Mouse (Mus musculus): ENCODE results near the gene Pla2g12b. TPM values are rescaled to one million over a fixed set of nuclear protein-coding genes. Genes with fewer than 3 reads are reported as not detected.
"Not testable (repeated sequence)": the region's sequence is repeated elsewhere in the genome, so short reads cannot be mapped to it uniquely, and the experiment has no call there.

Pla2g12b gene
- polyA plus RNA-seq, 1 experiment: 0.19 TPM

DNA sequence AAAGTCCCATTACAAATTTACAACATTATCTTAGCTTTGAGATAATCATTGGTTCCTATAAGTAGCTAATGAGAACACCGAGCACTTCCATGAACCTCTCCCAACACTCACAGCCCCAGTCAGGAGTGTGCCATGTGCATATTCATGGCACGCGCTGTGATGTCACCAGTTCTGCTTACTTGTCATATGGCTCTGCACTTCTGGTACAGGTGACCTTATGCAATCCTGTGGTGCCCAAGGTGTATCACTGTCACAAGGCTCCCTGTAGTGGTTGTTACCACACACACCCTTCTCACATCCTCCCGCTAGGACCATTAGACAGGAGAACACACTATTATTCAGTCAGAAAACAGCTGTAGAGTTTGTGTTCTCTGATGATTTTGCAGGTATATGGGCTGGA, 36.7 kb upstream of the Pla2g12b start:
- Histone ChIP-seq H3K27me3 (ENCODE audit: control insufficient read depth, insufficient read depth, low read length) (no peaks in the 10 kb centered on the region), H3K4me3 (ENCODE audit: control insufficient read depth, low read depth, low read length) (no peak overlapping the region), H3K36me3 (ENCODE audit: control insufficient read depth, insufficient read depth, low read length) (no peaks in the 10 kb centered on the region), H3K4me1 (ENCODE audit: control insufficient read depth, insufficient read depth, low read length) (no peaks in the 10 kb centered on the region), H3K27ac (ENCODE audit: control insufficient read depth, insufficient read depth, low read depth, low read length) (no peak overlapping the region)
- TF ChIP-seq POLR2A (IDR thresholded peaks at IDR 0.05; ENCODE audit: control insufficient read depth, low read depth, low read length) (no peak), CTCF (IDR thresholded peaks at IDR 0.05; ENCODE audit: control insufficient read depth, insufficient read depth, insufficient replicate concordance, low read depth, low read length) (no peak)

DNA sequence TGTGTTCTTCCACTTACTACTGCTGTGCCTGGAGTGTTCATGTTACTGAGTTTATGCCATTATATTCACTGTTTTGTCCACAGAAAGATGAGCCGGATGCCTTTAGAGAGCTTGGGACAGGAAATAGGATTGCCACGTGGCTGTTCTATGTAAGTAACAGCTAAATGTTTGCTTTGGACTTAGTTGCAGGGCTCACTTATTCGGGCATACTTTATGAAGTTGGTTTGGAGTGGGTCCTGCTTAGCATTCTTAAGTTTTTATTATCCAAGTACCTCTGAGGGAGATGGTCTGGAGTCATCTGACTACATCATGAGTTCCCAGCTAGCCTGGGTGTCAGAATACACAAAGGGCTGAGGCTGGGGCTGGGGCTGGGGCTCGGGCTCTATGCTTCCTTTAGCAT, 36.3 kb upstream of the Pla2g12b start:
- no peak for TF ChIP-seq CTCF (IDR thresholded peaks at IDR 0.05; ENCODE audit: control insufficient read depth, insufficient read depth, insufficient replicate concordance, low read depth, low read length)
- TF ChIP-seq POLR2A (IDR thresholded peaks at IDR 0.05; ENCODE audit: control insufficient read depth, low read depth, low read length): no peak
- no peak overlapping the region for H3K4me3 ChIP-seq (ENCODE audit: control insufficient read depth, low read depth, low read length)
- no peaks in the 10 kb centered on the region for H3K36me3 ChIP-seq (ENCODE audit: control insufficient read depth, insufficient read depth, low read length)
- no peaks in the 10 kb centered on the region for H3K4me1 ChIP-seq (ENCODE audit: control insufficient read depth, insufficient read depth, low read length)
- no peaks in the 10 kb centered on the region for H3K27me3 ChIP-seq (ENCODE audit: control insufficient read depth, insufficient read depth, low read length)
- no peak overlapping the region for H3K27ac ChIP-seq (ENCODE audit: control insufficient read depth, insufficient read depth, low read depth, low read length)

DNA sequence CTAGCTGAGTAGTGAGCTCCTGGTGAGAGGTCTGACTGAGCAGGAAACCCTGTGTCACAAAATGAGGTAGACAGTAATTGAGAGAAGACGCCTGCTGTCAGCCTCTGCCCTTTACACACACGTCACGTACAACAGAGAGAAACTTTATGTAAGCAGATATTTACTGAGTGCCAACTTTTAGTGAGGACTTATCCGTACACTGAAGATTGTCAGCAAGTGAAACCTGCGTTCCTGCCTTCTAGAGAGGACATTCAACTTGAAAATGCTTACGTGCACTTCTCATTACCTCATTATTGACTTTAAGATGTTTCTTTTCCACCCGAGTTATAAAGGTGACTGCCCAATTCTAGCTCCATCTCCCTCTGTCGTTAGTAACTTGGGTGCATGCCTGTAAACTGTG, 34.7 kb upstream of the Pla2g12b start:
- TF ChIP-seq CTCF (IDR thresholded peaks at IDR 0.05; ENCODE audit: control insufficient read depth, insufficient read depth, insufficient replicate concordance, low read depth, low read length) (no peak), POLR2A (IDR thresholded peaks at IDR 0.05; ENCODE audit: control insufficient read depth, low read depth, low read length) (no peak)
- no peaks in the 10 kb centered on the region for H3K27me3 ChIP-seq (ENCODE audit: control insufficient read depth, insufficient read depth, low read length)
- H3K27ac ChIP-seq (ENCODE audit: control insufficient read depth, insufficient read depth, low read depth, low read length): no peak overlapping the region
- no peaks in the 10 kb centered on the region for H3K36me3 ChIP-seq (ENCODE audit: control insufficient read depth, insufficient read depth, low read length)
- H3K4me1 ChIP-seq (ENCODE audit: control insufficient read depth, insufficient read depth, low read length): no peaks in the 10 kb centered on the region
- H3K4me3 ChIP-seq (ENCODE audit: control insufficient read depth, low read depth, low read length): no peak overlapping the region

DNA sequence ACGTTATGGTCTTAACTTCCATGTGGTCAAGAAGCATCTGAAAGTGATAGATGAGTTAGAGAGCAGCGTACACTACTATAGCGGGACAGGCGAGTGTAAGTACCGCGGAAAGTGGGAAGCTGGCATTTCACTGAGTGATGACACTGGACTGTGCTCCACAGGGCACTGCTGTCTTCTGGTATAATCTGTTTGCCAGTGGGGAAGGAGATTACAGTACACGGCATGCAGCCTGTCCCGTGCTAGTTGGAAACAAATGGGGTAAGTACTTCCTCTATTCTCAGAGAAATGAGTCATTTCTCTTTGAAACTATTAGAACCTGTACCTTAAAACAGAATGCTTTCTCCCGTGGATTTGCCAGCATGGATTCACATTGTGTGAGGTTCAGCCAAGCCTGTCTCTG, 34.0 kb upstream of the Pla2g12b start:
- no peak overlapping the region for H3K27ac ChIP-seq (ENCODE audit: control insufficient read depth, insufficient read depth, low read depth, low read length)
- H3K27me3 ChIP-seq (ENCODE audit: control insufficient read depth, insufficient read depth, low read length): no peaks in the 10 kb centered on the region
- TF ChIP-seq CTCF (IDR thresholded peaks at IDR 0.05; ENCODE audit: control insufficient read depth, insufficient read depth, insufficient replicate concordance, low read depth, low read length): no peak
- no peak for TF ChIP-seq POLR2A (IDR thresholded peaks at IDR 0.05; ENCODE audit: control insufficient read depth, low read depth, low read length)
- no peak overlapping the region for H3K4me3 ChIP-seq (ENCODE audit: control insufficient read depth, low read depth, low read length)
- H3K36me3 ChIP-seq (ENCODE audit: control insufficient read depth, insufficient read depth, low read length): no peaks in the 10 kb centered on the region
- no peaks in the 10 kb centered on the region for H3K4me1 ChIP-seq (ENCODE audit: control insufficient read depth, insufficient read depth, low read length)

DNA sequence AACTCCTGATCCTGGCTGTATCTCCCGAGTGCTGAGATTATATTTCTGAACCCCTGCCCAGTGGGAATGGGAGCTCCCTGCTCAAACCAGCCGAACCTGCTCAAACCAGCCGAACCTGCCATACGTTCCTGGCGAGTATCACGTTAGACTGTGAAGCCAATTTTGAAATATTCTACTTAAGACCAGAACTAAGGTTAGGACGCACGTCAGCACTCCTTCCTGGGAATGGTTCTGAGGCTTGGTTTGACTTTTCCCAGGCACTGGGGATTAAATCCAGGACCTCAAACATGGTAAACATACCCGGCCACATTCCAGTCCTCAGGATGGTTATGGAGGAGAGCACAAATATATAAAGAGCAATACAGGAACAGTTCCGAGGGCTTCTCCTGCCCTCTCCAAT, 25.6 kb upstream of the Pla2g12b start:
- H3K27ac ChIP-seq (ENCODE audit: control insufficient read depth, insufficient read depth, low read depth, low read length): no peak overlapping the region
- TF ChIP-seq POLR2A (IDR thresholded peaks at IDR 0.05; ENCODE audit: control insufficient read depth, low read depth, low read length): no peak
- no peak for TF ChIP-seq CTCF (IDR thresholded peaks at IDR 0.05; ENCODE audit: control insufficient read depth, insufficient read depth, insufficient replicate concordance, low read depth, low read length)
- no peaks in the 10 kb centered on the region for H3K36me3 ChIP-seq (ENCODE audit: control insufficient read depth, insufficient read depth, low read length)
- no peaks in the 10 kb centered on the region for H3K27me3 ChIP-seq (ENCODE audit: control insufficient read depth, insufficient read depth, low read length)
- H3K4me3 ChIP-seq (ENCODE audit: control insufficient read depth, low read depth, low read length): no peak overlapping the region
- no peaks in the 10 kb centered on the region for H3K4me1 ChIP-seq (ENCODE audit: control insufficient read depth, insufficient read depth, low read length)

DNA sequence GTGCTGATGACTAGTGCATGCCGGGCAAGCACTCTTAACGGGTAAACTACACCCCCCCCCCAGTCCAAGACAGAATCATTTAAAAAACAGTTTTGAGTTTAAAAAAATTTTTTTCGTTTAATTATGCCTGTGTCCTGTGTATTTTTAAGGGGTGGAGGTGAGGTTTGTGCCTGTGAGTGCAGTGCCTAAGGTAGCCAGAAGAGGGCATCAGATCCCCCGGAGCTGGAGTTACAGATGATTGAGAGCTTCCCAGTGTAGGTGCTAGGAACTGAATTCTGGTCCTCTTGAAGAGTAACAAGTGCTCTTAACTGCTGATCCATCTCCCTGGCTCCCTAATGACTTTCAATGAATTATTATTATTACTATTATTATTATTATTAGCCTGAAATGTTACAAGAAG, 24.7 kb upstream of the Pla2g12b start:
- TF ChIP-seq POLR2A (IDR thresholded peaks at IDR 0.05; ENCODE audit: control insufficient read depth, low read depth, low read length) (no peak), CTCF (IDR thresholded peaks at IDR 0.05; ENCODE audit: control insufficient read depth, insufficient read depth, insufficient replicate concordance, low read depth, low read length) (peak; percentile 53; the same call in 1 of the 2 replicates)
- no peaks in the 10 kb centered on the region for H3K36me3 ChIP-seq (ENCODE audit: control insufficient read depth, insufficient read depth, low read length)
- H3K27me3 ChIP-seq (ENCODE audit: control insufficient read depth, insufficient read depth, low read length): no peaks in the 10 kb centered on the region
- no peak overlapping the region for H3K27ac ChIP-seq (ENCODE audit: control insufficient read depth, insufficient read depth, low read depth, low read length)
- no peak overlapping the region for H3K4me3 ChIP-seq (ENCODE audit: control insufficient read depth, low read depth, low read length)
- no peaks in the 10 kb centered on the region for H3K4me1 ChIP-seq (ENCODE audit: control insufficient read depth, insufficient read depth, low read length)

DNA sequence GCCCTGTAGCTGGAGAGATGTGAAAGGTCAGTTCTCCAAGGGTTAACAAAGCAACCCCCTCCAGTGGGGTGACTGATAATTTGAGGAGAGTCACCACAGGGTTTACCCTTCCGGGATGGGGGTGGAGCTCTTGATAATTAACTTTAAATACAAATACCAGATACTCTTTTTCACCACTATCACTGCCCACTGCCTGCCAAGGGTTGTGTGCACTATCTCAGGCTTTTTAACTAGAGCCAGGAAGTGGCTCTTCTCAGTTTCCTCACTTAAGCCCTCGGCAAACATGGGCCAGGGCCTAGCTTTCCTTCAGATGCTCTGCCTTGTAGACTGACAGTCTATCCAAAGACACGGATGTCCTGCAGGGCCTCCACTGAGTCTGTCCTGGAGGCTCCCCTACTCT, 23.5 kb upstream of the Pla2g12b start:
- TF ChIP-seq CTCF (IDR thresholded peaks at IDR 0.05; ENCODE audit: control insufficient read depth, insufficient read depth, insufficient replicate concordance, low read depth, low read length) (no peak), POLR2A (IDR thresholded peaks at IDR 0.05; ENCODE audit: control insufficient read depth, low read depth, low read length) (no peak)

DNA sequence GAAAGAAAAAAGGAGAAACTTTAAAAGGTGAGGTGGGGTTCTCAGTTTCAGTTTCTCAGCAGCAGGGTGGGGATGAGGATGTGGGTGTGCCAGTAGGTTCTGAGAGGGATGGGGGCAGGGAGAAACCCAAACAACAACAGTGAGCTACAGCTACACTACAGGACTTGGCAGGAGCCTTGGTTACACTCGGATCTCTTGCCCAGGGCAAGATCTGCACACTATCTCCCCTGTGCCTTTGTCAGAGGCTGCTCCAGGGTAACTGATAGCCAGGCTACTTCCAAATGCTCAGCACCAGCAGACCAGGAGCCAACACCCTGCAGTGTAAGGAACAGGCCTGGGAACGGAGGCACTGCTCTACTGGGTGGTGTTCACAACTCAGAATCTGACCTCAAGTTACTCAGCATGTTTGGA, 23.0 kb upstream of the Pla2g12b start:
- Histone ChIP-seq H3K27me3 (ENCODE audit: control insufficient read depth, insufficient read depth, low read length) (no peaks in the 10 kb centered on the region), H3K27ac (ENCODE audit: control insufficient read depth, insufficient read depth, low read depth, low read length) (no peak overlapping the region), H3K4me1 (ENCODE audit: control insufficient read depth, insufficient read depth, low read length) (no peaks in the 10 kb centered on the region), H3K4me3 (ENCODE audit: control insufficient read depth, low read depth, low read length) (no peak overlapping the region), H3K36me3 (ENCODE audit: control insufficient read depth, insufficient read depth, low read length) (no peaks in the 10 kb centered on the region)
- TF ChIP-seq CTCF (IDR thresholded peaks at IDR 0.05; ENCODE audit: control insufficient read depth, insufficient read depth, insufficient replicate concordance, low read depth, low read length): no peak
- TF ChIP-seq POLR2A (IDR thresholded peaks at IDR 0.05; ENCODE audit: control insufficient read depth, low read depth, low read length): no peak

More for the DNA sequence above, 23.5 kb upstream of the Pla2g12b start:
- H3K27me3 ChIP-seq (ENCODE audit: control insufficient read depth, insufficient read depth, low read length): no peaks in the 10 kb centered on the region
- H3K36me3 ChIP-seq (ENCODE audit: control insufficient read depth, insufficient read depth, low read length): no peaks in the 10 kb centered on the region
- H3K4me1 ChIP-seq (ENCODE audit: control insufficient read depth, insufficient read depth, low read length): no peaks in the 10 kb centered on the region
- H3K27ac ChIP-seq (ENCODE audit: control insufficient read depth, insufficient read depth, low read depth, low read length): no peak overlapping the region
- no peak overlapping the region for H3K4me3 ChIP-seq (ENCODE audit: control insufficient read depth, low read depth, low read length)

DNA sequence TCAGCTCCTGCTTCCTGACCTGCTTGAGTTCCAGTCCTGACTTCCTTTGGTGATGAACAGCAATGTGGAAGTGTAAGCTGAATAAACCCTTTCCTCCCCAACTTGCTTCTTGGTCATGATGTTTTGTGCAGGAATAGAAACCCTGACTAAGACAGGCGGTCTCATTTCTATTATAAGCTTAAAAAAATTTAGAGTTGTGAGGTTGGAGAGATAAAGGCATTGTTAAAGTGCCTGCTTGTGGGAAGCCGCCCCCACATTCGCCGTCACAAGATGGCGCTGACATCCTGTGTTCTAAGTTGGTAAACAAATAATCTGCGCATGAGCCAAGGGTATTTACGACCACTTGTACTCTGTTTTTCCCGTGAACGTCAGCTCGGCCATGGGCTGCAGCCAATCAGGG, 21.9 kb upstream of the Pla2g12b start:
- not testable (repeated sequence) for H3K4me1 ChIP-seq (ENCODE audit: control insufficient read depth, insufficient read depth, low read length); H3K27me3 ChIP-seq (ENCODE audit: control insufficient read depth, insufficient read depth, low read length); H3K36me3 ChIP-seq (ENCODE audit: control insufficient read depth, insufficient read depth, low read length); H3K27ac ChIP-seq (ENCODE audit: control insufficient read depth, insufficient read depth, low read depth, low read length); H3K4me3 ChIP-seq (ENCODE audit: control insufficient read depth, low read depth, low read length)

Data from testis, adult 2 months (tissue).